Mouse (Mus musculus) MEL (cell line): ENCODE data around the gene Smyd3. TPM values are rescaled to one million over a fixed set of nuclear protein-coding genes. Genes with fewer than 3 reads are reported as not detected.

Experiments
- DNase-seq: peaks from one replicate; pipeline ENCODE4 v3.0.0; 2011; ENCODE audit warnings: low read depth, low spot score
- H3K27ac ChIP-seq: 2 replicates; pipeline ENCODE4 v1.5.1; 2012; ENCODE audit warnings: low read depth, mild to moderate bottlenecking, control low read depth, low read length, moderate library complexity; ENCODE audit not compliant: control insufficient read depth
- H3K27me3 ChIP-seq, 2 experiments: fragments of 150-350 bp in 1 of 2; sonication (generic) in 1 of 2; 2 replicates each; pipeline ENCODE4 v1.6.1; 2012; ENCODE audit warnings: low read length in 2 of 2, mild to moderate bottlenecking in 2 of 2, improper control_type of control experiment in 1 of 2, moderate library complexity in 1 of 2; ENCODE audit not compliant: insufficient read depth in 2 of 2, control insufficient read depth in 1 of 2
- H3K36me3 ChIP-seq, 2 experiments: 2 replicates each; pipeline ENCODE4 v1.6.1; 2012 to 2014; ENCODE audit warnings: low read length in 2 of 2, improper control_type of control experiment in 1 of 2, inconsistent platforms in 1 of 2, mild to moderate bottlenecking in 1 of 2; ENCODE audit not compliant: insufficient read depth in 2 of 2, control insufficient read depth in 1 of 2
- H3K4me1 ChIP-seq, 2 experiments: fragments of 150-350 bp in 1 of 2; sonication (generic) in 1 of 2; 2 replicates each; pipeline ENCODE4 v1.6.1; 2012; ENCODE audit warnings: low read length in 2 of 2, improper control_type of control experiment in 1 of 2, mild to moderate bottlenecking in 1 of 2; ENCODE audit not compliant: insufficient read depth in 2 of 2, control insufficient read depth in 1 of 2
- H3K4me3 ChIP-seq, 2 experiments: fragments of 150-350 bp in 1 of 2; sonication (generic) in 1 of 2; 2 replicates each; pipeline ENCODE4 v1.5.1; 2012; ENCODE audit warnings: low read depth in 2 of 2, low read length in 2 of 2, mild to moderate bottlenecking in 2 of 2, moderate library complexity in 2 of 2, control low read depth in 1 of 2, improper control_type of control experiment in 1 of 2; ENCODE audit not compliant: control insufficient read depth in 1 of 2, insufficient read depth in 1 of 2
- H3K79me2 ChIP-seq: 2 replicates; pipeline ENCODE4 v1.6.1; 2012; ENCODE audit warnings: mild to moderate bottlenecking, low read length, moderate library complexity; ENCODE audit not compliant: control insufficient read depth, poor library complexity, insufficient read depth
- H3K9ac ChIP-seq: 2 replicates; pipeline ENCODE4 v1.6.1; 2012; ENCODE audit warnings: low read depth, mild to moderate bottlenecking, control low read depth, low read length, moderate library complexity; ENCODE audit not compliant: control insufficient read depth, poor library complexity, severe bottlenecking
- H3K9me3 ChIP-seq: fragments of 150-350 bp; sonication (generic); replicated peaks from 2 replicates; pipeline ENCODE4 v1.6.1; 2012; ENCODE audit warnings: mild to moderate bottlenecking, low read length, improper control_type of control experiment, moderate library complexity; ENCODE audit not compliant: insufficient read depth
- BHLHE40 ChIP-seq: IDR thresholded peaks from 2 replicates; pipeline ENCODE4 v1.6.1; 2012; ENCODE audit warnings: low read depth, mild to moderate bottlenecking, inconsistent platforms, low read length, improper control_type of control experiment, borderline replicate concordance
- CHD1 ChIP-seq: IDR thresholded peaks from 2 replicates; pipeline ENCODE4 v1.6.1; 2012; ENCODE audit warnings: low read depth, mild to moderate bottlenecking, inconsistent platforms, low read length, improper control_type of control experiment
- E2F4 ChIP-seq: IDR thresholded peaks from 2 replicates; pipeline ENCODE4 v1.6.1; 2011; ENCODE audit warnings: low read depth, low read length, improper control_type of control experiment, borderline replicate concordance
- EP300 ChIP-seq, 2 experiments: IDR thresholded peaks; 2 replicates each; pipeline ENCODE4 v1.6.1; 2011; ENCODE audit warnings: improper control_type of control experiment in 2 of 2, low read length in 2 of 2, low read depth in 1 of 2, mild to moderate bottlenecking in 1 of 2
- GABPA ChIP-seq: IDR thresholded peaks from 2 replicates; pipeline ENCODE4 v1.6.1; 2012; ENCODE audit warnings: low read depth, mild to moderate bottlenecking, inconsistent platforms, low read length, improper control_type of control experiment, moderate library complexity
- GATA1 ChIP-seq: IDR thresholded peaks from 2 replicates; pipeline ENCODE4 v1.6.1; 2011; ENCODE audit warnings: low read depth, low read length, improper control_type of control experiment
- JUND ChIP-seq: IDR thresholded peaks from 2 replicates; pipeline ENCODE4 v1.6.1; 2011; ENCODE audit warnings: low read depth, mild to moderate bottlenecking, improper control_type of control experiment, low read length
- MEF2A ChIP-seq: IDR thresholded peaks from 2 replicates; pipeline ENCODE4 v1.6.1; 2014; ENCODE audit warnings: low read depth, mild to moderate bottlenecking, inconsistent platforms, low read length, improper control_type of control experiment; ENCODE audit not compliant: poor library complexity, insufficient replicate concordance, severe bottlenecking; ENCODE audit errors: extremely low read depth
- MXI1 ChIP-seq: IDR thresholded peaks from 2 replicates; pipeline ENCODE4 v1.6.1; 2011; ENCODE audit warnings: mild to moderate bottlenecking, low read depth, low read length, improper control_type of control experiment
- MYC ChIP-seq: IDR thresholded peaks from 2 replicates; pipeline ENCODE4 v1.6.1; 2011; ENCODE audit warnings: low read depth, mild to moderate bottlenecking, low read length, improper control_type of control experiment, moderate library complexity
- NELFE ChIP-seq: IDR thresholded peaks from 2 replicates; pipeline ENCODE4 v1.6.1; 2011; ENCODE audit warnings: low read depth, low read length, improper control_type of control experiment
- NRF1 ChIP-seq: IDR thresholded peaks from 2 replicates; pipeline ENCODE4 v1.6.1; 2014; ENCODE audit warnings: low read depth, mild to moderate bottlenecking, inconsistent platforms, low read length, improper control_type of control experiment, moderate library complexity; ENCODE audit not compliant: poor library complexity, insufficient read depth, severe bottlenecking
- POLR2AphosphoS2 ChIP-seq: IDR thresholded peaks from 2 replicates; pipeline ENCODE4 v1.6.1; 2011; ENCODE audit warnings: low read length, improper control_type of control experiment
- POLR2AphosphoS5 ChIP-seq: IDR thresholded peaks from 2 replicates; pipeline ENCODE4 v1.6.1; 2012; ENCODE audit warnings: low read depth, borderline replicate concordance, mild to moderate bottlenecking, inconsistent platforms, low read length, moderate library complexity, mixed read lengths
- RAD21 ChIP-seq: IDR thresholded peaks from 2 replicates; pipeline ENCODE4 v1.6.1; 2011; ENCODE audit warnings: mild to moderate bottlenecking, low read depth, low read length, improper control_type of control experiment
- RCOR1 ChIP-seq: IDR thresholded peaks from 2 replicates; pipeline ENCODE4 v1.6.1; 2012; ENCODE audit warnings: low read depth, mild to moderate bottlenecking, inconsistent platforms, low read length, improper control_type of control experiment
- SMC3 ChIP-seq: IDR thresholded peaks from 2 replicates; pipeline ENCODE4 v1.6.1; 2011; ENCODE audit warnings: low read depth, low read length, improper control_type of control experiment
- USF1 ChIP-seq: IDR thresholded peaks from 2 replicates; pipeline ENCODE4 v1.6.1; 2014; ENCODE audit warnings: low read depth, mild to moderate bottlenecking, inconsistent platforms, low read length, improper control_type of control experiment, moderate library complexity
- USF2 ChIP-seq, 2 experiments: IDR thresholded peaks; 2 replicates each; pipeline ENCODE4 v1.6.1; 2011 to 2012; ENCODE audit warnings: improper control_type of control experiment in 2 of 2, low read length in 2 of 2, borderline replicate concordance in 1 of 2, inconsistent platforms in 1 of 2, low read depth in 1 of 2, mild to moderate bottlenecking in 1 of 2; ENCODE audit not compliant: insufficient read depth in 1 of 2
- ZKSCAN1 ChIP-seq: IDR thresholded peaks from 2 replicates; pipeline ENCODE4 v1.6.1; 2012; ENCODE audit warnings: low read depth, mild to moderate bottlenecking, inconsistent platforms, low read length, improper control_type of control experiment, moderate library complexity
- polyA plus RNA-seq, 2 experiments: library from polyadenylated mRNA; stranded (reverse) in 1 of 2; unstranded in 1 of 2; fragments of >175 nt in 1 of 2; fragments of >200 nt in 1 of 2; gene quantifications; 2 replicates each; pipeline versions ENCODE4 v1.2.1 to v1.2.4; 2012; ENCODE audit warnings: low replicate concordance in 2 of 2, low read depth in 1 of 2; ENCODE audit not compliant: insufficient read length in 2 of 2, insufficient read depth in 1 of 2, missing spikeins in 1 of 2
- total RNA-seq: library from RNA; depleted of rRNA; stranded (reverse); fragments of 300-350 nt; gene quantifications from 2 replicates; pipeline ENCODE4 v1.2.3, GENCODE M21; 2012

The Smyd3 gene
- total and polyA plus RNA-seq, 3 experiments = 13.3 to 18.2 TPM; not detected in 1

- Histone ChIP-seq H3K9ac (no peak overlapping the region), H3K4me3 (no peak overlapping the region), H3K9me3 (no peaks in the 10 kb centered on the region), H3K27me3 (no peaks in the 10 kb centered on the region), H3K27ac (no peak overlapping the region), H3K36me3 (peaks cover 0 to 7% of the 10 kb centered on the region in 2 experiments; a peak in 2 of 4 replicates), H3K79me2 (no peaks in the 10 kb centered on the region), H3K4me1 (peaks cover 4 to 22% of the 10 kb centered on the region in 2 experiments)
- TF ChIP-seq POLR2AphosphoS2 (no peak), NELFE (no peak), EP300 (IDR thresholded peaks at IDR 0.05; ENCODE audit: low read depth in 1 of 2, low read length in 2 of 2) (no peak), JUND (no peak), MXI1 (no peak), BHLHE40 (no peak), NRF1 (no peak), MEF2A (no peak), RAD21 (no peak), CHD1 (no peak), GABPA (no peak), ZKSCAN1 (no peak), POLR2AphosphoS5 (no peak), MYC (no peak), RCOR1 (no peak)
- DNase-seq = no peak
Measured at GRCm38 (mm10) chr1:179106702-179107145, 411.1 kb downstream of the Smyd3 start.

- DNase-seq = no peak
- TF ChIP-seq EP300 (IDR thresholded peaks at IDR 0.05; ENCODE audit: low read depth in 1 of 2, low read length in 2 of 2) = no peak
- TF ChIP-seq GATA1 = no peak
- TF ChIP-seq E2F4 = no peak
- TF ChIP-seq NRF1 = no peak
- TF ChIP-seq USF1 = no peak
- no peak for TF ChIP-seq MXI1
- TF ChIP-seq POLR2AphosphoS5 = no peak
- TF ChIP-seq SMC3 = no peak
- no peak for TF ChIP-seq USF2 (IDR thresholded peaks at IDR 0.05; ENCODE audit: borderline replicate concordance in 1 of 2, insufficient read depth in 1 of 2, low read depth in 1 of 2, low read length in 2 of 2)
- TF ChIP-seq BHLHE40 = no peak
- TF ChIP-seq NELFE = no peak
- Histone ChIP-seq H3K36me3 (peaks cover 0 to 7% of the 10 kb centered on the region in 2 experiments; a peak in 2 of 4 replicates), H3K9ac (no peak overlapping the region), H3K9me3 (no peaks in the 10 kb centered on the region), H3K4me1 (peaks cover 4 to 22% of the 10 kb centered on the region in 2 experiments), H3K4me3 (no peak overlapping the region), H3K27me3 (no peaks in the 10 kb centered on the region), H3K27ac (no peak overlapping the region), H3K79me2 (no peaks in the 10 kb centered on the region)
Measured at GRCm38 (mm10) chr1:179106103-179106701, 411.6 kb downstream of the Smyd3 start.
